Mouse (Mus musculus): ENCODE results near the gene Cyp4a14. TPM values are rescaled to one million over a fixed set of nuclear protein-coding genes. Genes with fewer than 3 reads are reported as not detected.
"Not testable (repeated sequence)": the region's sequence is repeated elsewhere in the genome, so short reads cannot be mapped to it uniquely, and the experiment has no call there.

Gene Cyp4a14
- not detected in 2 replicates for polyA plus RNA-seq (2016; fragmentation: Nextera tagmentation; extraction: Ambion mirVana)

- Histone ChIP-seq H3K4me2 (no peak within 1 kb of the TSS), H3K36me3 (no peaks in the 10 kb centered on the region), H3K4me1 (replicated peaks) (no peaks in the 10 kb centered on the region), H3K9ac (no peak within 1 kb of the TSS), H3K27ac (ENCODE audit: poor library complexity, severe bottlenecking) (no peak within 1 kb of the TSS), H3K4me3 (no peak within 1 kb of the TSS), H3K27me3 (replicated peaks) (no peaks in the 10 kb centered on the region), H3K9me3 (replicated peaks) (no peaks in the 10 kb centered on the region)
- no peak for ATAC-seq (ENCODE audit: insufficient number of reproducible peaks, low FRiP score)
- 75% methylated on average over 1 of the region's 1 CpGs for WGBS
Observed at GRCm38 (mm10) chr4:115496001-115496400, at the start of gene Cyp4a14. Cyp4a14 (minus strand) TSS chr4:115496142.

GRCm38 (mm10) chr4:115545101-115545500, 49.2 kb upstream of the Cyp4a14 start:
- Histone ChIP-seq H3K27me3 (replicated peaks) (no peaks in the 10 kb centered on the region), H3K4me2 (no peak overlapping the region), H3K36me3 (no peaks in the 10 kb centered on the region), H3K4me3 (no peak overlapping the region), H3K4me1 (replicated peaks) (no peaks in the 10 kb centered on the region), H3K9me3 (replicated peaks) (peaks cover 3% of the 10 kb centered on the region; the same call in 1 of the 2 replicates), H3K9ac (no peak overlapping the region), H3K27ac (ENCODE audit: poor library complexity, severe bottlenecking) (no peak overlapping the region)
- no peak for ATAC-seq (ENCODE audit: insufficient number of reproducible peaks, low FRiP score)
- WGBS, result 33% methylated on average over 1 of the region's 1 CpGs

- Histone ChIP-seq H3K9ac (no peak overlapping the region), H3K27ac (ENCODE audit: poor library complexity, severe bottlenecking) (no peak overlapping the region), H3K9me3 (replicated peaks) (no peaks in the 10 kb centered on the region), H3K4me2 (no peak overlapping the region), H3K27me3 (replicated peaks) (no peaks in the 10 kb centered on the region), H3K36me3 (no peaks in the 10 kb centered on the region), H3K4me1 (replicated peaks) (no peaks in the 10 kb centered on the region), H3K4me3 (no peak overlapping the region)
- WGBS, result 85% methylated on average over 2 of the region's 2 CpGs
- no peak for ATAC-seq (ENCODE audit: insufficient number of reproducible peaks, low FRiP score)
Observed at GRCm38 (mm10) chr4:115521766-115522165, 25.8 kb upstream of the Cyp4a14 start.

DNA sequence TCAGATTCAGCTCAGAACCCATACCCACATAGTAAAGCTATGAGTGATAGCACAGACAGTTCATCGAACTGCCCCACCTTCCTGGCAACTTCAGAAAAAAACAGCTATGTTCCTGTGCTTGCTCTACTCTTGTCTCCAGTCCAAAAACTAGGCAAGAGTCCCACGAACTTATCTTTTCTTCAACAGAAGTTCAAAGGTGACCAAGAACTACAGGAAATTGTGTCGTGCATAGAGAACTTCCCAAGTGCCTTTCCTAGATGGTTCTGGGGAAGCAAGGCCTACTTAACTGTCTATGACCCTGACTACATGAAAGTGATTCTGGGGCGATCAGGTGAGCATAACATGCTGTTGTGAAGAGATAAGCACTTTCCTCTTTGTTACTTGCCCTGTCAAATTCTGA, 23.5 kb upstream of the Cyp4a14 start:
- Histone ChIP-seq H3K27me3 (replicated peaks) (no peaks in the 10 kb centered on the region), H3K27ac (ENCODE audit: poor library complexity, severe bottlenecking) (no peak overlapping the region), H3K36me3 (no peaks in the 10 kb centered on the region), H3K9ac (no peak overlapping the region), H3K9me3 (replicated peaks) (no peaks in the 10 kb centered on the region), H3K4me1 (replicated peaks) (no peaks in the 10 kb centered on the region), H3K4me3 (no peak overlapping the region), H3K4me2 (no peak overlapping the region)
- no peak for ATAC-seq (ENCODE audit: insufficient number of reproducible peaks, low FRiP score)
- 49% methylated on average over 4 of the region's 4 CpGs for WGBS

GRCm38 (mm10) chr4:115518000-115518399, 22.1 kb upstream of the Cyp4a14 start, which contains the start of gene Cyp4a10:
Cyp4a10 (plus strand) TSS chr4:115518264.
- H3K4me2 ChIP-seq; H3K27ac ChIP-seq (ENCODE audit: poor library complexity, severe bottlenecking); ATAC-seq (ENCODE audit: insufficient number of reproducible peaks, low FRiP score); H3K4me1 ChIP-seq (replicated peaks); H3K9ac ChIP-seq; H3K36me3 ChIP-seq; H3K9me3 ChIP-seq (replicated peaks); H3K27me3 ChIP-seq (replicated peaks); H3K4me3 ChIP-seq: not testable (repeated sequence)
- WGBS, result 69% methylated on average over 5 of the region's 5 CpGs

DNA sequence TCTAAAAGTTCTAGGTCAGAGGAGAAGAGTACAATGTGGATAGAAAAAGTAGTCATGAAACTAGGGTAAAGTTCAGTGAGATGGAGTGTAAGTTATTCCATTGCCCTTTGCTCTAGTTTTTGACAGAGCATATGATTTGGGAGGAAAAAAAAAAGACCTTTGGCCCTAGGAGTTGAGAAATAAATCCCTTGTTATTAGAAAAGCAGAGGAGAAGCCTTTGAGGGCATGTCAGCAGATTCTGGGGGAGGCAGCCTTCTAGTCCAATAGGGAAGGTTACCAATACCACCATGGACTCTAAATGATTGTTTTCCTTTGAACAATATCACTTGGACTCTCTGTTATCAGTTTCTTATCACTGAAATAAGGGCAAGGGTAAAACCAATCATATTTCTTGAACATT, 18.0 kb upstream of the Cyp4a14 start:
- H3K9me3 ChIP-seq (replicated peaks); ATAC-seq (ENCODE audit: insufficient number of reproducible peaks, low FRiP score); H3K4me1 ChIP-seq (replicated peaks); H3K4me3 ChIP-seq; H3K4me2 ChIP-seq; H3K27me3 ChIP-seq (replicated peaks); H3K9ac ChIP-seq; H3K36me3 ChIP-seq; H3K27ac ChIP-seq (ENCODE audit: poor library complexity, severe bottlenecking): not testable (repeated sequence)

DNA sequence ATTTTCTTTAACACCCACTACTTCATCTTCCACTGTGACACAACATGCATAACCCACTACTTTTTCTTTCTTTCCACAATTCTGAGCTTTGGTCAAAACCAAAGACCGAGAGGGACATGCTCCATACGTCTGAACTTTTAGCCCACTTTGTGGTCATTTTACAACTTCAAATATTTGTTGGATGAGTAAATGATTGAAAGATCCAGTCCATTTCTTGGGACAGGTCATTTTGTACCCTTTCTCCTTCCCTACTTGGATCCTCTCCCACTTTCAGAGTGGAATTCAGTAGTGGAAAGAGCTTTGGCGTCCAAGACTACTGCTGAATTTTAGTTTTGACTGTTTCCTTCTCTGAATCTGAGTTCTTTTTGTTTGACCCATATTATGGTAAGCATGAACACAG, 1.5 kb upstream of the Cyp4a14 start:
- H3K4me2 ChIP-seq, result no peak overlapping the region
- WGBS, result 79% methylated on average over 3 of the region's 3 CpGs
- no peak overlapping the region for H3K4me3 ChIP-seq
- no peaks in the 10 kb centered on the region for H3K27me3 ChIP-seq (replicated peaks)
- H3K9ac ChIP-seq, result no peak overlapping the region
- no peak for ATAC-seq (ENCODE audit: insufficient number of reproducible peaks, low FRiP score)
- no peaks in the 10 kb centered on the region for H3K36me3 ChIP-seq
- no peak overlapping the region for H3K27ac ChIP-seq (ENCODE audit: poor library complexity, severe bottlenecking)
- no peaks in the 10 kb centered on the region for H3K9me3 ChIP-seq (replicated peaks)
- H3K4me1 ChIP-seq (replicated peaks), result no peaks in the 10 kb centered on the region

- Histone ChIP-seq H3K36me3 (no peaks in the 10 kb centered on the region), H3K4me3 (no peak overlapping the region), H3K27ac (ENCODE audit: poor library complexity, severe bottlenecking) (no peak overlapping the region), H3K27me3 (replicated peaks) (no peaks in the 10 kb centered on the region), H3K4me2 (no peak overlapping the region), H3K9ac (no peak overlapping the region), H3K4me1 (replicated peaks) (no peaks in the 10 kb centered on the region), H3K9me3 (replicated peaks) (no peaks in the 10 kb centered on the region)
- WGBS, result 56% methylated on average over 6 of the region's 6 CpGs
- ATAC-seq (ENCODE audit: insufficient number of reproducible peaks, low FRiP score), result no peak
Observed at GRCm38 (mm10) chr4:115481006-115481652, 14.8 kb downstream of the Cyp4a14 start.

GRCm38 (mm10) chr4:115476051-115476450, 19.9 kb downstream of the Cyp4a14 start:
- H3K27ac ChIP-seq (ENCODE audit: poor library complexity, severe bottlenecking); H3K4me2 ChIP-seq; H3K4me3 ChIP-seq; ATAC-seq (ENCODE audit: insufficient number of reproducible peaks, low FRiP score); H3K9ac ChIP-seq; H3K9me3 ChIP-seq (replicated peaks); H3K4me1 ChIP-seq (replicated peaks); H3K36me3 ChIP-seq; H3K27me3 ChIP-seq (replicated peaks): not testable (repeated sequence)

DNA sequence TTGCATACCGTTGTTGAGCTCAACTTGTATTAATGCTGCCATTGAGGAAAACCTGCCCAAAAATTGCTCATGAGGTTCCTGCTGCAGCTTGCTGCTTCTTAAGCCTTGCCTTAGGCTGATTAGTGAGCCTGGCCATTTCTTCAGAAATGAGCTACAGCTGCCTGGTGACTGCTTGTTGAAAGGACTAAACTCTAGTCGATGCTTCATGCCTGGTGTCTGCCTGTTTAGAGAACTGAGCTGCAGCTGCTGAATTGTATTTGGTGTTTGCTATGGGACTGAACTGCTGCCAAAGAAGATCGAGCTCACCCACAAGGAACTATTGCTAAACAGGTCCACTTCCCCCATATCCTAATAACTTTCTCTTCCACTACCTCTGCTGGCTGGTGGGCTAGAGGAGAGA, 22.4 kb downstream of the Cyp4a14 start:
- not testable (repeated sequence) for ATAC-seq (ENCODE audit: insufficient number of reproducible peaks, low FRiP score); H3K36me3 ChIP-seq
- WGBS, result 77% methylated on average over 3 of the region's 3 CpGs

GRCm38 (mm10) chr4:115452304-115452703, 43.6 kb downstream of the Cyp4a14 start, which contains the start of gene Cyp4a30b:
Cyp4a30b (plus strand) TSS chr4:115452604.
- ATAC-seq (ENCODE audit: insufficient number of reproducible peaks, low FRiP score), result no peak
- 68% methylated on average over 3 of the region's 3 CpGs for WGBS

More for the DNA sequence above, 22.4 kb downstream of the Cyp4a14 start:
- H3K9me3 ChIP-seq (replicated peaks); H3K4me3 ChIP-seq; H3K4me1 ChIP-seq (replicated peaks); H3K4me2 ChIP-seq; H3K9ac ChIP-seq; H3K27me3 ChIP-seq (replicated peaks); H3K27ac ChIP-seq (ENCODE audit: poor library complexity, severe bottlenecking): not testable (repeated sequence)

DNA sequence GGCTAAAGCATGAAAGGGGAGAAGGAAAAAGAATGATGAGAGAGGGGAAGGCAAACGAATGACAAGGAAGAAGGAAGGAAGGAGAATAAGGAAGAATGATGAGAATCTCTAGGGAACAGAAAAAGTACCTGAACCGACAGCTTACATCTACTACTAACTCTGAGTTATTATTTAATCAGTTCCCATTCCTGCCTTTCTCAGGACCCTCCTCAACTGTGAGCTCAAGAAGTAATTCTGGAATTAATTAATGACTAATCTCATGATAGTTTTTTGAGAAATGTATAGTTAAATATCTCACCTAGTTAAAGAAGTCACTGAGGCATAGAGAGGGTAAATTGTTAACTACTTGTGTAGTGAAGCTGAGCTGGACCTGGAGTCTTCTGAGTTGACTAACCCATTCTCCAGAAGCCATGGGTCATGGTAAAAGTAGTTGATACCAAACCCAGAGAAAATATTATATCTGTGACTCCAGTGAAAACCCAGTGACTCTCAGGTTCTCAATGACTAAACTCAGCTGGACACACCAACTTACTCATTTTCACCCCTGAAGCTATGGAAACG, 45.3 kb downstream of the Cyp4a14 start:
- Histone ChIP-seq H3K27me3 (replicated peaks) (no peaks in the 10 kb centered on the region), H3K4me2 (no peak overlapping the region), H3K4me3 (no peak overlapping the region), H3K4me1 (replicated peaks) (no peaks in the 10 kb centered on the region), H3K27ac (ENCODE audit: poor library complexity, severe bottlenecking) (no peak overlapping the region), H3K9me3 (replicated peaks) (no peaks in the 10 kb centered on the region; the same call in 1 of the 2 replicates), H3K36me3 (no peaks in the 10 kb centered on the region), H3K9ac (no peak overlapping the region)
- WGBS, result 57% methylated on average over 3 of the region's 3 CpGs
- no peak for ATAC-seq (ENCODE audit: insufficient number of reproducible peaks, low FRiP score)

More at GRCm38 (mm10) chr4:115452304-115452703, 43.6 kb downstream of the Cyp4a14 start, which contains the start of gene Cyp4a30b:
- no peak within 1 kb of the TSS for H3K4me3 ChIP-seq
- H3K27me3 ChIP-seq (replicated peaks), result no peaks in the 10 kb centered on the region
- no peak within 1 kb of the TSS for H3K4me2 ChIP-seq
- H3K9ac ChIP-seq, result no peak within 1 kb of the TSS
- H3K27ac ChIP-seq (ENCODE audit: poor library complexity, severe bottlenecking), result no peak within 1 kb of the TSS
- no peaks in the 10 kb centered on the region for H3K36me3 ChIP-seq
- H3K9me3 ChIP-seq (replicated peaks), result no peaks in the 10 kb centered on the region; the same call in 1 of the 2 replicates
- H3K4me1 ChIP-seq (replicated peaks), result no peaks in the 10 kb centered on the region

All from heart, embryonic 12.5 days (tissue).